25 mouse cellular contexts compared by ENCODE assay signal in the genomic region with DNA sequence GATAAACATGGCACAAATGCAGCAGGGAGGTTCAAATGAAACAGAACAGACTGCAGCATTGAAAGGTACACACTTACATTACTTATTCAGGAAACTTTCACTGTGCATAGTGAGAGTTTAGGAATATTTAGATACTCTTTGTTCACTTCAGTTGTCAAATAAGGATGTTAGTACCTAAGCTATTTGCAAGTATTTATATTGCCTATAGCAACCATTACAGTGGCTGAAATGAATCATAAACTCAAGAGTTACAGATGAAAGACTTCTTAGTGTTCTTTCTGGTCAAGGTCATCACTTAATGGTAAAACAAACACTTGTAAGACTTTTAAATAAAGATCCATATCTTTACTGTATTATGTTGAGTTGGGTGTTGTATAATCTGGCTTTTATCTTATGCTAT.
"Had no signal": no experiment of that assay in that cellular context is flagged by ENCODE, and none has a peak within 500 bp of the region (broad histone marks: within the 10 kb centered on the region; RNA-seq: fewer than 3 reads in every experiment).

No protein-coding gene starts in this region.

- H3K4me2 ChIP-seq: heart, embryonic 12.5 days; hindbrain, embryonic 12.5 days; hindbrain, embryonic 15.5 days; kidney, embryonic 15.5 days; limb, embryonic 13.5 days; limb, embryonic 15.5 days had no signal

- H3K4me3 ChIP-seq: gastrocnemius, adult 2 months; heart, embryonic 10.5 days; heart, embryonic 12.5 days; hindbrain, embryonic 10.5 days; hindbrain, embryonic 12.5 days; hindbrain, embryonic 15.5 days; kidney, embryonic 15.5 days; limb, embryonic 13.5 days; limb, embryonic 15.5 days had no signal

- H3K27ac ChIP-seq: gastrocnemius, adult 2 months; heart, embryonic 10.5 days; hindbrain, embryonic 10.5 days; hindbrain, embryonic 12.5 days; hindbrain, embryonic 15.5 days; hindbrain, postnatal 0 days; kidney, embryonic 15.5 days; kidney, postnatal 0 days; limb, embryonic 13.5 days; limb, embryonic 15.5 days had no signal

- H3K4me1 ChIP-seq: heart, embryonic 10.5 days; heart, embryonic 12.5 days; hindbrain, embryonic 10.5 days; hindbrain, embryonic 12.5 days; hindbrain, embryonic 15.5 days; kidney, embryonic 15.5 days; limb, embryonic 13.5 days; limb, embryonic 15.5 days had no signal

- ATAC-seq: forebrain, embryonic 16.5 days; hindbrain, postnatal 0 days had no signal

- H3K27me3 ChIP-seq: heart, embryonic 12.5 days; hindbrain, embryonic 12.5 days; hindbrain, embryonic 15.5 days; kidney, embryonic 15.5 days; limb, embryonic 13.5 days; limb, embryonic 15.5 days had no signal

- H3K36me3 ChIP-seq: heart, embryonic 10.5 days; heart, embryonic 12.5 days; hindbrain, embryonic 10.5 days; hindbrain, embryonic 12.5 days; hindbrain, embryonic 15.5 days; kidney, embryonic 15.5 days; limb, embryonic 13.5 days; limb, embryonic 15.5 days had no signal

- DNase-seq: gastrocnemius, adult 2 months; gastrocnemius, postnatal 10 days; gastrocnemius, postnatal 25 days; heart, adult 18-20 months; heart, postnatal 10 days; heart, postnatal 4 days; kidney, adult 11 months; kidney, adult 2 months; kidney, adult 9 months; kidney, postnatal 14 days; kidney, postnatal 36 days; layer of hippocampus, adult 9-11 months; layer of hippocampus, postnatal 36 days; left cerebral cortex, postnatal 4 days had no signal

- H3K9ac ChIP-seq: heart, embryonic 12.5 days; hindbrain, embryonic 12.5 days; hindbrain, embryonic 15.5 days; kidney, embryonic 15.5 days; limb, embryonic 13.5 days; limb, embryonic 15.5 days had no signal

- H3K9me3 ChIP-seq: heart, embryonic 10.5 days; heart, embryonic 12.5 days; hindbrain, embryonic 10.5 days; hindbrain, embryonic 12.5 days; hindbrain, embryonic 15.5 days; kidney, embryonic 15.5 days; limb, embryonic 13.5 days; limb, embryonic 15.5 days had no signal
